14 mouse cellular contexts compared by ENCODE assay signal in the genomic region with DNA sequence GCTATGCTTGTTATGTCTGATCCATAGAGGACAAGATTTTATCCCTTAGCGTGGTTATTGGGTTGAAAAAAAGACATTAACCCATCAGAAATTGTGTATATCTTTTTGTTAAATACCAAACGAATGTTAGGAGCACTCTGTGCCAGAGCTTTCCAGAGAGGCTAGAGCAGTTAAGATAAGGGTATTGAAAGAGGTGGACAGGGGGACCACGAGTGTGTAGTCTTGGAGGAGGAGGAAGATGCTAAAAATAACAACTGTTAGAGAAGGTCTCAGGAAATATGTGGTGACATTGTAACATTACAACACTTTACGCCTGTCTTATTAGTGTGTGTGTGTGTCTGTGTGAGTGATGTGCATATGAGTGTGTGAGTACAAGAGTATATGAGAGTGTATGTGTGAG. TPM values are rescaled to one million over a fixed set of nuclear protein-coding genes. Genes with fewer than 3 reads are reported as not detected.
"Had no signal": no experiment of that assay in that cellular context is flagged by ENCODE, and none has a peak within 500 bp of the region (broad histone marks: within the 10 kb centered on the region; RNA-seq: fewer than 3 reads in every experiment).

No protein-coding gene starts in this region.

- H3K9ac ChIP-seq: limb, embryonic 15.5 days; liver, embryonic 13.5 days had no signal

- H3K9me3 ChIP-seq: limb, embryonic 12.5 days; limb, embryonic 15.5 days; liver, embryonic 13.5 days had no signal

- H3K27me3 ChIP-seq: limb, embryonic 12.5 days; limb, embryonic 15.5 days; liver, embryonic 13.5 days had no signal

- H3K4me1 ChIP-seq: limb, embryonic 12.5 days had no signal

- H3K4me3 ChIP-seq: limb, embryonic 12.5 days; limb, embryonic 15.5 days; liver, embryonic 13.5 days had no signal

- DNase-seq: liver, embryonic 13.5 days; lung, adult 2 months; thymus, adult 2 months; thymus, postnatal 14 days; thymus, postnatal 4 days had no signal

- H3K27ac ChIP-seq: limb, embryonic 12.5 days; liver, embryonic 13.5 days had no signal

- H3K4me2 ChIP-seq: limb, embryonic 12.5 days; limb, embryonic 15.5 days; liver, embryonic 13.5 days; midbrain, embryonic 11.5 days had no signal

RNA-seq across cellular contexts. Expression of gene Il23a, which starts 12.3 kb away (rescaled TPM):
- total RNA-seq: layer of hippocampus, adult 18-20 months; left cerebral cortex, postnatal 4 days; megakaryocyte-erythroid progenitor cell, adult 5-6 weeks; midbrain, postnatal 0 days had no signal
- polyA plus RNA-seq: liver, embryonic 13.5 days; midbrain, embryonic 11.5 days; midbrain, embryonic 14.5 days; midbrain, postnatal 0 days; neural tube, embryonic 11.5 days had no signal
